Mouse (Mus musculus): Measurements from ENCODE around the gene Rpl13. TPM values are rescaled to one million over a fixed set of nuclear protein-coding genes. Genes with fewer than 3 reads are reported as not detected.

Rpl13 gene
- total and polyA plus RNA-seq, 2 experiments from 2014 or later: 808 to 2,758 TPM

DNA sequence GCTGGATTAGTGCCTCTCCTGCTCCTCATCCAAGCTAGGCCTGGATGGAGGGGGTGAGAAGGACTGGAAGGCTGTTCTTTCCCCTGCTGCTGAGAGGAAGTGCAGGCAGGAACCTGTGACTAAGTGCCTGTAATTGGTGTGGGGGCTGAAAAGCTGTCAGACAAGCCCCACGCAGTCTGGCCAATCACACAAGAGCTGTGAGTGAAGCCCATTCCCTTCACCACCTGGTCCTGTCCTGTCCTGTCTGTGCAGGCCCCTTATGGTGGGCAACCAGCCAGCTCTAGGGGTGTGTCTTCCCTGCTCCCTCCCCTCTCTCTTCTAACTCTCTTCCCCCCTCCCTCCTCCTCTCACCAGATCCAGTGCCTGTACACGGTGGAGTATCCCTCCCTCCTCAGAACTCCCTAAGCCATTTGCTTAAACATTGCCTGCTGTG is 35.5 kb downstream of the Rpl13 start:
- Histone ChIP-seq H3K9ac (replicated peaks; ENCODE audit: low read length) (no peak overlapping the region; the same call in 1 of the 2 replicates), H3K4me1 (ENCODE audit: insufficient read depth, low read length) (peaks cover 23% of the 10 kb centered on the region; the same call in 1 of the 2 replicates), H3K27ac (peak overlapping the region; percentile 64; the same call in 1 of the 2 replicates), H3K4me3 (ENCODE audit: low read length) (no peak overlapping the region), H3K4me2 (ENCODE audit: low read depth, low read length) (no peak overlapping the region), H3K9me3 (ENCODE audit: low read length) (no peaks in the 10 kb centered on the region), H3K36me3 (ENCODE audit: insufficient read depth, low read length) (no peaks in the 10 kb centered on the region), H3K27me3 (ENCODE audit: insufficient read depth, low read length) (no peaks in the 10 kb centered on the region)
- DNase-seq (ENCODE audit: low spot score) (peak; percentile 78), ATAC-seq (peak; percentile 72)
- no peak for TF ChIP-seq CTCF (IDR thresholded peaks at IDR 0.05; ENCODE audit: low read depth)
- WGBS: 21% methylated on average over 2 of the region's 2 CpGs

DNA sequence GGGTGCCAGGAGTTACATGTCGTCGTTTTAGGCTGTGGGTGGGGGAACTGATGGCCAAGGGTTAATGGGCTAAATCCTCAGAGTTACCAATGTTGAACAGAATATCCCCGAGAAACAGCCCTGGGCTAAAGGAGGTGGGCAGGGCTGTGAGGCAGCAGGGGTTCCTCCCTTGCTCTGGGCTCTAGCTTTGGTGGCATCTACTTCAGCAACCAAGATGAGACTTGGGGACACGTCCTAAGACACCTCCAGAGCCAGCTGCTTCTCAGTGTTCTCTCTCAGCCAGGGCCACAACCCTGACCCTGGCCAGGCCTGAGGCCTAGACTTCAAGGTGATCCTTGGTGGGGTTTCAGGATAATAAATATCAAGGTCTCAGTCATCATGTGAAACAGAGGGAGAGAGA is 36.6 kb downstream of the Rpl13 start:
- Histone ChIP-seq H3K4me1 (ENCODE audit: insufficient read depth, low read length) (peaks cover 23% of the 10 kb centered on the region; the same call in 1 of the 2 replicates), H3K9me3 (ENCODE audit: low read length) (no peaks in the 10 kb centered on the region), H3K36me3 (ENCODE audit: insufficient read depth, low read length) (no peaks in the 10 kb centered on the region), H3K27me3 (ENCODE audit: insufficient read depth, low read length) (no peaks in the 10 kb centered on the region), H3K9ac (replicated peaks; ENCODE audit: low read length) (no peak overlapping the region), H3K27ac (no peak overlapping the region), H3K4me3 (ENCODE audit: low read length) (no peak overlapping the region), H3K4me2 (ENCODE audit: low read depth, low read length) (no peak overlapping the region)
- no peak for TF ChIP-seq CTCF (IDR thresholded peaks at IDR 0.05; ENCODE audit: low read depth)
- no peak for ATAC-seq
- WGBS: 67% methylated on average over 4 of the region's 4 CpGs
- DNase-seq (ENCODE audit: low spot score): no peak

DNA sequence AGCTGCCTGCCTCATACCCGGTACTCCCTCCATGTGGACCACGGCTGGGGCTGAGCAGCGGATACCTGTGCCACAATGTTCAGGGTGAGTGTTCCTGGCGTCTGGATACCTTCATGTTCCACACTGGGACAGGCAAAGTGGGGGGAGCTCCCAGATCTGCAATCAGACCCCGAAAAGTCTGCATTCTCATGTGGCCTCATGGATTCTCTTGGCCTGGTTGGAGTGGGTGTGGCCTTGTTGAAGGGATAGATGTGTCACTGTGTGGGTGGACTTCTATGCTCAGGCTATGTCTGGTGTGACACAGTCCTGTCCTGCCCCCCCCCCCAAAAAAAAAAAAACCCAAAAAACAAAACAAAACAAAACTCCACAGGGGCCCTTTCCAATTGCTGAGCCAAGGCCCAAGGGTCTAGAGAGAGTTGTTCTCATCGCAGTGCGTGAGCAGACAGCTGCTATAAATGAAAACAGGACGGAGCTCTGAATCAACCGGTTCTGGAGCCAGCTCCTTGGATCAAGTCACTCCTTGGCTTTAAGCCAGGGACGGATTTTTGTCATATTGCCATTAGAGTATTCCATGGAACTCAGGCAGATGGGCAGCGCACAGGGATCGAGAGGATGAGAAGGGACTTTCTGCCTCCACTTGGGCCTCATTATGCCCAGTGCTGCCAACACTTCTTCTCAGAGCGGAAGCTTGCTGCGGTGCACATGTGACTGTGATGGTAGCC is 39.8 kb downstream of the Rpl13 start:
- 0 out of 2 replicates have a peak, but pooled peaks cover 7% of the 10 kb centered on the region for H3K4me1 ChIP-seq (ENCODE audit: insufficient read depth, low read length)
- H3K36me3 ChIP-seq (ENCODE audit: insufficient read depth, low read length): no peaks in the 10 kb centered on the region
- H3K4me2 ChIP-seq (ENCODE audit: low read depth, low read length): no peak overlapping the region
- no peaks in the 10 kb centered on the region for H3K9me3 ChIP-seq (ENCODE audit: low read length)
- no peaks in the 10 kb centered on the region for H3K27me3 ChIP-seq (ENCODE audit: insufficient read depth, low read length)
- H3K4me3 ChIP-seq (ENCODE audit: low read length): no peak overlapping the region
- TF ChIP-seq CTCF (IDR thresholded peaks at IDR 0.05; ENCODE audit: low read depth): no peak
- DNase-seq (ENCODE audit: low spot score): peak; percentile 89
- peak; percentile 80 for ATAC-seq
- no peak overlapping the region for H3K9ac ChIP-seq (replicated peaks; ENCODE audit: low read length)
- H3K27ac ChIP-seq: peak overlapping the region; percentile 56; the same call in 1 of the 2 replicates
- WGBS: 50% methylated on average over 14 of the region's 14 CpGs

DNA sequence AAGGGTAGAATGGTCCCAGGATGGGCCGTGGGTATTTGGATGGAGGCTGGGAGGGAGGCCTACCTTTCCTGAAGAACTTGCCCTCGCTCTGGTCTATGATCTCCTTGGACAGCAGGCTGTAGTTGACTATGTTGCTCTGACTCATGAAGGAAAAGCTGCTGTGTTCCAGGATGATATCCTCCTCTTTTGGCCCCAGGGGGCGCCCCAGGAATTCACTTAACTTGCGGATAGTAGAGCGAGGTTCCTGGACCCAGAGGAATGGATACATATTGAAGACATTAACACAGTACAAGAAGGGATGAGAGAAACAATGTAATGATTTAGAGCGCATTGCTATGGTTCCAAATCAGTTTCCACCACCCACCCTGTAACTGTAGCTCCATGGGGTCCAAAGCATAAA is 43.1 kb downstream of the Rpl13 start:
- DNase-seq (ENCODE audit: low spot score) (no peak), ATAC-seq (no peak)
- Histone ChIP-seq H3K4me3 (ENCODE audit: low read length) (no peak overlapping the region), H3K9ac (replicated peaks; ENCODE audit: low read length) (no peak overlapping the region), H3K27ac (no peak overlapping the region), H3K27me3 (ENCODE audit: insufficient read depth, low read length) (no peaks in the 10 kb centered on the region), H3K36me3 (ENCODE audit: insufficient read depth, low read length) (no peaks in the 10 kb centered on the region), H3K4me2 (ENCODE audit: low read depth, low read length) (no peak overlapping the region), H3K9me3 (ENCODE audit: low read length) (no peaks in the 10 kb centered on the region), H3K4me1 (ENCODE audit: insufficient read depth, low read length) (no peaks in the 10 kb centered on the region)
- 0 out of 2 replicates have a peak, but pooled peaks have one; percentile 21 for TF ChIP-seq CTCF (IDR thresholded peaks at IDR 0.05; ENCODE audit: low read depth)
- 61% methylated on average over 6 of the region's 6 CpGs for WGBS

DNA sequence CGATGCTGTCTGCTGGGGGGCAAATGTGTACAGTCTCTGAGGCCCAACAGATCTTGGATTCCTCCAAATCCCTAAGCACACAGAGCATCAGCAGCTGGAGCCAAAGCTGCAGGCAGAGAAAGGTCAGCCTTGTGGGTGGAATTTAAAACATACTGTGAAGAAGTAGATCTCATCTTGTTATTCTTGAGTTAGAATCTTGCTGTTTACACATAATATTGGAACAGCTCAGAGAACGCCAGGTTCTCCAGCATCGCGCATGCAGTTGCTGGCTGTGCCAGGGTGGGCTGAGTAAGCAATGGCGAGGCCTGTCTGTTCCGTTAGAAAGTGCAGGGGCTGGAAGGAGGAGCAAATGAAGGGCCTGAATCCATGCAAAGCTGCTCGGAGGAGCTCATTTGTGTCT is 44.2 kb downstream of the Rpl13 start:
- no peaks in the 10 kb centered on the region for H3K36me3 ChIP-seq (ENCODE audit: insufficient read depth, low read length)
- WGBS: 76% methylated on average over 7 of the region's 7 CpGs
- no peaks in the 10 kb centered on the region for H3K9me3 ChIP-seq (ENCODE audit: low read length)
- H3K4me3 ChIP-seq (ENCODE audit: low read length): no peak overlapping the region
- H3K4me2 ChIP-seq (ENCODE audit: low read depth, low read length): no peak overlapping the region
- H3K27me3 ChIP-seq (ENCODE audit: insufficient read depth, low read length): no peaks in the 10 kb centered on the region
- H3K9ac ChIP-seq (replicated peaks; ENCODE audit: low read length): no peak overlapping the region
- no peak overlapping the region for H3K27ac ChIP-seq
- H3K4me1 ChIP-seq (ENCODE audit: insufficient read depth, low read length): no peaks in the 10 kb centered on the region
- TF ChIP-seq CTCF (IDR thresholded peaks at IDR 0.05; ENCODE audit: low read depth): no peak
- DNase-seq (ENCODE audit: low spot score): no peak
- ATAC-seq: no peak

DNA sequence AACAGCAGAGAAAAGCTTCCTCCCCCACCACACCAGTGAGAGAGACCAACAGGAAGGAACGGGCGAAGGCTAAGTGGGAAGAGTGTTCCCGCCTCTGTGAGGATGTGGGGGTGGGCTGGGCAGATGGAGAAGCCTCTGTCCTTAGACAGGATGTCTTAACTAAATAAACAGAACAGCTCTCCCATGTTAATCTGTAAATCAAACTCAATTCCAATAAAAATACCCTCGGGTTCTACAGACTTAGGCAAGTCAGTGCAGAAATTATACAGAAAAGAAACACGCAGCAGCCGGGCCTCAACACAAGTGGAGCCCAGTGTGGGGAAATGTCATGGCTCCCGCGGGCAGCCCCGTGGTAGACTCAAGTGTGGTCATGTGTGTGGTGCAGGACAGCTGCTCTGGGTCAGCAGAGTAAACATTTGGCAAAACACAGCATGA is 48.6 kb downstream of the Rpl13 start:
- TF ChIP-seq CTCF (IDR thresholded peaks at IDR 0.05; ENCODE audit: low read depth): no peak
- Histone ChIP-seq H3K9me3 (ENCODE audit: low read length) (no peaks in the 10 kb centered on the region), H3K9ac (replicated peaks; ENCODE audit: low read length) (no peak overlapping the region), H3K27me3 (ENCODE audit: insufficient read depth, low read length) (no peaks in the 10 kb centered on the region), H3K4me2 (ENCODE audit: low read depth, low read length) (no peak overlapping the region), H3K36me3 (ENCODE audit: insufficient read depth, low read length) (no peaks in the 10 kb centered on the region), H3K4me3 (ENCODE audit: low read length) (no peak overlapping the region), H3K4me1 (ENCODE audit: insufficient read depth, low read length) (no peaks in the 10 kb centered on the region), H3K27ac (no peak overlapping the region)
- DNase-seq (ENCODE audit: low spot score) (no peak), ATAC-seq (no peak)
- WGBS: 71% methylated on average over 9 of the region's 9 CpGs

Small RNA genes lying within 50 kb of the gene (microRNA-seq; reads per million reads assigned to microRNA genes)
- gene Mir7079: 0 to 0.72 reads per million in 2 experiments
- gene Mir7080: 3.3 to 3.6 reads per million in 2 experiments

Other genes starting within 250 kb of the Rpl13 start
- 89.9 and 96.6 TPM in 2 replicates for gene Ankrd11, start 60.1 kb upstream of the Rpl13 start, total RNA-seq (2014; rRNA removed)
- 74.4 and 75.9 TPM in 2 replicates for gene Ankrd11, start 60.1 kb upstream of the Rpl13 start, polyA plus RNA-seq (2015; fragmentation: Nextera tagmentation; extraction: Ambion mirVana)
- 45.1 and 52.7 TPM in 2 replicates for gene Spg7, start 39.4 kb upstream of the Rpl13 start, total RNA-seq (2014; rRNA removed)
- 49.7 and 51.6 TPM in 2 replicates for gene Spg7, start 39.4 kb upstream of the Rpl13 start, polyA plus RNA-seq (2015; fragmentation: Nextera tagmentation; extraction: Ambion mirVana)
- gene Cpne7, start 15.0 kb downstream of the Rpl13 start, total RNA-seq (2014; rRNA removed): 16.5 and 21.2 TPM in 2 replicates
- 11.9 and 13.4 TPM in 2 replicates for gene Cpne7, start 15.0 kb downstream of the Rpl13 start, polyA plus RNA-seq (2015; fragmentation: Nextera tagmentation; extraction: Ambion mirVana)
- 2.9 and 3.7 TPM in 2 replicates for gene Sult5a1, start 56.0 kb downstream of the Rpl13 start, total RNA-seq (2014; rRNA removed)
- 2.7 and 2.9 TPM in 2 replicates for gene Sult5a1, start 56.0 kb downstream of the Rpl13 start, polyA plus RNA-seq (2015; fragmentation: Nextera tagmentation; extraction: Ambion mirVana)
- 1.2 and 1.8 TPM in 2 replicates for gene Dpep1, start 83.9 kb downstream of the Rpl13 start, total RNA-seq (2014; rRNA removed)
- gene Dpep1, start 83.9 kb downstream of the Rpl13 start, polyA plus RNA-seq (2015; fragmentation: Nextera tagmentation; extraction: Ambion mirVana): 0.84 and 1.0 TPM in 2 replicates
- gene Chmp1a, start 110.4 kb downstream of the Rpl13 start, total RNA-seq (2014; rRNA removed): 193 and 194 TPM in 2 replicates
- gene Chmp1a, start 110.4 kb downstream of the Rpl13 start, polyA plus RNA-seq (2015; fragmentation: Nextera tagmentation; extraction: Ambion mirVana): 203 and 208 TPM in 2 replicates
- gene Spata33, start 110.5 kb downstream of the Rpl13 start, total RNA-seq (2014; rRNA removed): 3.3 and 5.5 TPM in 2 replicates
- 8.0 and 8.3 TPM in 2 replicates for gene Spata33, start 110.5 kb downstream of the Rpl13 start, polyA plus RNA-seq (2015; fragmentation: Nextera tagmentation; extraction: Ambion mirVana)
- gene Cdk10, start 122.5 kb downstream of the Rpl13 start, total RNA-seq (2014; rRNA removed): 56.1 and 91.8 TPM in 2 replicates
- gene Cdk10, start 122.5 kb downstream of the Rpl13 start, polyA plus RNA-seq (2015; fragmentation: Nextera tagmentation; extraction: Ambion mirVana): 52.9 and 56.3 TPM in 2 replicates
- 19.4 and 21.2 TPM in 2 replicates for gene Spata2l, start 133.9 kb downstream of the Rpl13 start, total RNA-seq (2014; rRNA removed)
- gene Spata2l, start 133.9 kb downstream of the Rpl13 start, polyA plus RNA-seq (2015; fragmentation: Nextera tagmentation; extraction: Ambion mirVana): 13.4 and 15.8 TPM in 2 replicates
- 42.4 and 42.9 TPM in 2 replicates for gene Zfp276, start 151.8 kb downstream of the Rpl13 start, total RNA-seq (2014; rRNA removed)
- gene Zfp276, start 151.8 kb downstream of the Rpl13 start, polyA plus RNA-seq (2015; fragmentation: Nextera tagmentation; extraction: Ambion mirVana): 16.9 and 17.5 TPM in 2 replicates
- 91.6 and 92.3 TPM in 2 replicates for gene Vps9d1, start 152.0 kb downstream of the Rpl13 start, total RNA-seq (2014; rRNA removed)
- 57.5 and 59.9 TPM in 2 replicates for gene Vps9d1, start 152.0 kb downstream of the Rpl13 start, polyA plus RNA-seq (2015; fragmentation: Nextera tagmentation; extraction: Ambion mirVana)
- gene Fanca, start 216.2 kb downstream of the Rpl13 start, total RNA-seq (2014; rRNA removed): 9.5 and 13.5 TPM in 2 replicates
- gene Fanca, start 216.2 kb downstream of the Rpl13 start, polyA plus RNA-seq (2015; fragmentation: Nextera tagmentation; extraction: Ambion mirVana): 5.8 TPM in 2 replicates
- gene Spire2, start 230.4 kb downstream of the Rpl13 start, total RNA-seq (2014; rRNA removed): 34.0 and 34.5 TPM in 2 replicates
- gene Spire2, start 230.4 kb downstream of the Rpl13 start, polyA plus RNA-seq (2015; fragmentation: Nextera tagmentation; extraction: Ambion mirVana): 24.7 and 25.4 TPM in 2 replicates

Data from hindbrain, postnatal 0 days (tissue).